Mouse (Mus musculus) Patski (cell line): ENCODE results near the gene Itpr1. TPM values are rescaled to one million over a fixed set of nuclear protein-coding genes. Genes with fewer than 3 reads are reported as not detected.

ENCODE experiments used
- ATAC-seq: fragments of 100-300 bp; one replicate; pipeline ENCODE4 v1.8.0; 2021
- CTCF ChIA-PET: fragments of 350-600 bp; sonication (Branson Sonifier 250); formaldehyde crosslinking; loops from one replicate; lab custom pipeline; 2022; ENCODE audit warnings: inconsistent platforms; lab: Charles Lee
- POLR2A ChIA-PET: fragments of 350-600 bp; sonication (Branson Sonifier 250); formaldehyde crosslinking; loops from one replicate; lab custom pipeline; 2022; ENCODE audit warnings: antibody characterized with exemption, inconsistent platforms; lab: Charles Lee
- DNase-seq: peaks from one replicate; pipeline ENCODE4 v3.0.0-alpha.2; 2011; ENCODE audit warnings: low read depth, low spot score
- H3K27me3 ChIP-seq: fragments of 371-371 bp; one replicate; pipeline ENCODE4 v1.5.1; 2021
- CTCF ChIP-seq: fragments of 100-300 bp; IDR thresholded peaks from one replicate; pipeline ENCODE4 v1.5.1; 2021
- in situ Hi-C: fragments of 300-500 bp; cut with MboI; formaldehyde crosslinking; loops from 3 replicates; pipeline ENCODE4 v1.11.1; 2018; ENCODE audit warnings: low pct_unique_long_range_greater_than_20kb, mixed read lengths
- polyA plus RNA-seq: library from polyadenylated mRNA; unstranded; gene quantifications from one replicate; pipeline ENCODE4 v1.2.3, GENCODE M21; 2021

The Itpr1 gene
- polyA plus RNA-seq, 1 experiment from 2014 or later, result 67.1 TPM

- DNase-seq (no peak), ATAC-seq (no peak)
- POLR2A ChIA-PET, result no interaction called here
- no peak for TF ChIP-seq CTCF
- in situ Hi-C loops, result no loop called here
- CTCF ChIA-PET, result interaction anchor here (1.1 to 1.2 kb wide), 2 partner anchors 12 to 90 kb away, joined by 3 read pairs; partner anchors contain the start of gene Bhlhe40
- no peaks in the 10 kb centered on the region for H3K27me3 ChIP-seq
Measured at GRCm38 (mm10) chr6:108570351-108571041, 357.6 kb downstream of the Itpr1 start.

- ATAC-seq (peak; percentile 61), DNase-seq (peak; percentile 38)
- POLR2A ChIA-PET, result interaction anchor here (0.7 kb wide), 1 partner anchor 12 kb away, joined by 3 read pairs; no protein-coding TSS in a partner anchor
- TF ChIP-seq CTCF, result no peak
- no peaks in the 10 kb centered on the region for H3K27me3 ChIP-seq
- in situ Hi-C loops, result no loop called here
- CTCF ChIA-PET, result interaction anchor here (1.1 to 1.2 kb wide), 2 partner anchors 11 to 90 kb away, joined by 3 read pairs; partner anchors contain the start of gene Bhlhe40
Measured at GRCm38 (mm10) chr6:108571042-108571590, 358.2 kb downstream of the Itpr1 start.

GRCm38 (mm10) chr6:108572646-108573045 is 359.8 kb downstream of the Itpr1 start:
- no peaks in the 10 kb centered on the region for H3K27me3 ChIP-seq
- no peak for ATAC-seq
- CTCF ChIA-PET, result no interaction called here
- in situ Hi-C loops, result no loop called here
- no peak for DNase-seq
- POLR2A ChIA-PET, result no interaction called here
- TF ChIP-seq CTCF, result no peak

DNA sequence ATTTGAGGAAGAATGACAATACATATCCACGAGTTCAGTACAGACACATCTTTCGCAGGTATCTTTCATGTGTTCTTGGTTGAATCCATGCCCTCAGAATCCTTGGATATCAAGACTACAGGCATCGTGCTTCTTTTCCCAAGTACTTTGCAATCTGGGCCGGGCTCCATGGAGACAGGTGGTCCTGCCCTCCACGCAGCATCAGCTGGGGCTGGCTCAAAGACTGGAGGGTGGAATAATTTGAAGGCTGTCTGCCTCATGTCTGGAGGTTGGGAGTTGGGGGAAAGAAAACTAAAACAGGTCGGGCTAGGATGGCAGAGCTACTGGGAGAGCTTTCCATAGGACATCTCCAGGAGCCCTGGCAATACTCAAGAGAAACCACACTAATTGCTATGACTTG is 364.2 kb downstream of the Itpr1 start:
- DNase-seq, result no peak
- ChIA-PET POLR2A (no interaction called here), CTCF (no interaction called here)
- TF ChIP-seq CTCF, result no peak
- in situ Hi-C loops, result loop anchor here (5.0 kb wide), 1 partner anchor 40 kb away; no protein-coding TSS in a partner anchor
- no peaks in the 10 kb centered on the region for H3K27me3 ChIP-seq
- no peak for ATAC-seq

DNA sequence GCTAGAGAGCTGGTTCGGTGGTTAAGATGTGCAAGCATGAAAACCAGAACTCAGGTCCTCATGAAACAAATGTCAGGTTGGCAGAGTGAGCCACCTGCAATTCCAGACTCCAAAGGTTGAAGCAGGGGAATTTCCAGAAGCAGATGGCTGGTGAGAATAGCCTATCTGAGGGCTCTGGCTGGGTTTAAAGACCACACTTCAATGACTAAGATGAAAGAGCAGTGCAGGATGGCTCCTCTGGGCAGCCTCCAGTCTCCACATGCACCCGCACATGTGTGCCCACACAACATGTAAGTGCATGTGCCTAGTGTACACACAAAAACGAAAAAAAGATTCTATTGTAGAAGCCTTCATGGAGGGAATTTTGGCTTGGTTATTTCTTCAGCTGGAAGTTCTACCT is 375.5 kb downstream of the Itpr1 start:
- no peak for TF ChIP-seq CTCF
- in situ Hi-C loops, result no loop called here
- ChIA-PET CTCF (no interaction called here), POLR2A (no interaction called here)
- no peak for DNase-seq
- ATAC-seq, result no peak
- H3K27me3 ChIP-seq, result no peaks in the 10 kb centered on the region

- POLR2A ChIA-PET, result no interaction called here
- in situ Hi-C loops, result no loop called here
- ATAC-seq (no peak), DNase-seq (no peak)
- TF ChIP-seq CTCF, result no peak
- CTCF ChIA-PET, result no interaction called here
- H3K27me3 ChIP-seq, result no peaks in the 10 kb centered on the region
Measured at GRCm38 (mm10) chr6:108592227-108592626, 379.3 kb downstream of the Itpr1 start.

- DNase-seq (no peak), ATAC-seq (no peak)
- in situ Hi-C loops, result no loop called here
- TF ChIP-seq CTCF, result no peak
- no peaks in the 10 kb centered on the region for H3K27me3 ChIP-seq
- ChIA-PET CTCF (no interaction called here), POLR2A (no interaction called here)
Measured at GRCm38 (mm10) chr6:108592636-108593035, 379.7 kb downstream of the Itpr1 start.

GRCm38 (mm10) chr6:108594171-108594841 is 381.4 kb downstream of the Itpr1 start:
- ChIA-PET POLR2A (interaction anchor here (0.8 kb wide), 1 partner anchor 138 kb away, joined by 3 read pairs; no protein-coding TSS in a partner anchor), CTCF (interaction anchor here (0.6 to 1.4 kb wide), 4 partner anchors 9 to 20 kb away, joined by 3 to 4 read pairs (median 3); no protein-coding TSS in a partner anchor)
- no peak for TF ChIP-seq CTCF
- DNase-seq (no peak), ATAC-seq (no peak)
- in situ Hi-C loops, result no loop called here
- no peaks in the 10 kb centered on the region for H3K27me3 ChIP-seq

- ChIA-PET CTCF (no interaction called here), POLR2A (no interaction called here)
- no peak for DNase-seq
- in situ Hi-C loops, result no loop called here
- ATAC-seq, result no peak
- TF ChIP-seq CTCF, result no peak
- H3K27me3 ChIP-seq, result no peaks in the 10 kb centered on the region
Measured at GRCm38 (mm10) chr6:108598691-108599090, 385.8 kb downstream of the Itpr1 start.

- ChIA-PET POLR2A (no interaction called here), CTCF (no interaction called here)
- in situ Hi-C loops, result no loop called here
- TF ChIP-seq CTCF, result no peak
- no peaks in the 10 kb centered on the region for H3K27me3 ChIP-seq
- DNase-seq (no peak), ATAC-seq (no peak)
Measured at GRCm38 (mm10) chr6:108599317-108599716, 386.4 kb downstream of the Itpr1 start.

Other genes starting within 250 kb of the Itpr1 start
- 6.1 TPM for gene Setmar, start 148.1 kb upstream of the Itpr1 start, polyA plus RNA-seq
- 65.4 TPM for gene Sumf1, start 27.5 kb upstream of the Itpr1 start, polyA plus RNA-seq